9 mouse cellular contexts compared by ENCODE assay signal in the genomic region with DNA sequence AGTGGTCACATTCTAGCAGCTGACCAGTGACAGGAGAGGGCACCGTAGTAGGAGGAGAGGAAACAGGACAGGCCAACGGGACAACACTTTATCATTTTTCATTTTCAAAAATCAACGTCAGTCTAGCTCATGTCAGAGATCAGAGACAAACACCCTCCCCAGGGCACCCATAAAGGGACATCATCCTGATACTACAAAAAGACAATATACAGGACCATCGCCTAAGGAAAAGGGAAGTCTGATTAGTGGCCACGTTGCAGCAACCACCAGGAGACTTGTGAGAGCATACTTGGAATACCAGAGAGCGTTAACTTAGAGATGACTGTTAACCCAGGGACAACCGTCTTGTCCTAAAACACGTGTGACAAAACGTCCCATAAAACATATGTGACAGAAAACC. TPM values are rescaled to one million over a fixed set of nuclear protein-coding genes. Genes with fewer than 3 reads are reported as not detected.
DNase-seq lines count a peak whose midpoint lies in the region; ATAC-seq and TF ChIP-seq lines count a peak whose summit lies in the region.
"Had no signal": no experiment of that assay in that cellular context is flagged by ENCODE, and none has a peak within 500 bp of the region (broad histone marks: within the 10 kb centered on the region; RNA-seq: fewer than 3 reads in every experiment).

No protein-coding gene starts in this region.

- 0 out of 2 replicates have a peak, but pooled peaks cover 3% of the 10 kb centered on the region for H3K9me3 ChIP-seq in forebrain, embryonic 13.5 days (replicated peaks)
- H3K9me3 ChIP-seq in forebrain, embryonic 11.5 days (ENCODE audit: control insufficient read depth, low read length), result no peaks in the 10 kb centered on the region; the same call in 1 of the 2 replicates
- H3K9me3 ChIP-seq in hindbrain, embryonic 15.5 days, result no peaks in the 10 kb centered on the region
- no peaks in the 10 kb centered on the region for H3K9me3 ChIP-seq in liver, embryonic 16.5 days (replicated peaks; ENCODE audit: control insufficient read depth, low read length)

- no peak overlapping the region for H3K9ac ChIP-seq in forebrain, embryonic 13.5 days
- H3K9ac ChIP-seq in forebrain, embryonic 11.5 days (ENCODE audit: low read length), result no peak overlapping the region
- H3K9ac ChIP-seq in hindbrain, embryonic 15.5 days, result no peak overlapping the region
- no peak overlapping the region for H3K9ac ChIP-seq in liver, embryonic 16.5 days (ENCODE audit: low read depth, low read length)

- WGBS in forebrain, embryonic 13.5 days, result 49% methylated on average over 9 of the region's 9 CpGs
- WGBS in forebrain, embryonic 11.5 days, result 37% methylated on average over 9 of the region's 9 CpGs
- WGBS in hindbrain, embryonic 15.5 days, result 37% methylated on average over 9 of the region's 9 CpGs
- WGBS in liver, embryonic 16.5 days (ENCODE audit: insufficient replicate concordance), result 22% methylated on average over 9 of the region's 9 CpGs

- peaks cover 13% of the 10 kb centered on the region for H3K4me1 ChIP-seq in forebrain, embryonic 13.5 days
- peaks cover 5% of the 10 kb centered on the region; the same call in 1 of the 2 replicates for H3K4me1 ChIP-seq in forebrain, embryonic 11.5 days (replicated peaks; ENCODE audit: control insufficient read depth, insufficient read depth, low read length)
- peaks cover 15% of the 10 kb centered on the region for H3K4me1 ChIP-seq in hindbrain, embryonic 15.5 days (replicated peaks)
- H3K4me1 ChIP-seq in liver, embryonic 16.5 days (ENCODE audit: control insufficient read depth, low read depth, low read length), result no peaks in the 10 kb centered on the region

- H3K27ac ChIP-seq in forebrain, embryonic 13.5 days, result no peak overlapping the region
- no peak overlapping the region for H3K27ac ChIP-seq in forebrain, embryonic 11.5 days (ENCODE audit: low read depth, low read length)
- no peak overlapping the region for H3K27ac ChIP-seq in layer of hippocampus, adult 2 months
- H3K27ac ChIP-seq in hindbrain, embryonic 15.5 days (replicated peaks), result no peak overlapping the region
- H3K27ac ChIP-seq in liver, embryonic 16.5 days (ENCODE audit: low read length), result no peak overlapping the region

- peaks cover 60% of the 10 kb centered on the region for H3K27me3 ChIP-seq in forebrain, embryonic 13.5 days
- peaks cover 22% of the 10 kb centered on the region for H3K27me3 ChIP-seq in forebrain, embryonic 11.5 days (ENCODE audit: control insufficient read depth, insufficient read depth, low read length)
- H3K27me3 ChIP-seq in hindbrain, embryonic 15.5 days, result peaks cover 14% of the 10 kb centered on the region
- H3K27me3 ChIP-seq in liver, embryonic 16.5 days (ENCODE audit: control insufficient read depth, insufficient read depth, low read depth, low read length), result peaks cover 27% of the 10 kb centered on the region

- no peaks in the 10 kb centered on the region for H3K36me3 ChIP-seq in forebrain, embryonic 13.5 days (ENCODE audit: poor library complexity, severe bottlenecking)
- H3K36me3 ChIP-seq in forebrain, embryonic 11.5 days (ENCODE audit: control insufficient read depth, insufficient read depth, low read length), result no peaks in the 10 kb centered on the region
- no peaks in the 10 kb centered on the region for H3K36me3 ChIP-seq in hindbrain, embryonic 15.5 days
- no peaks in the 10 kb centered on the region for H3K36me3 ChIP-seq in liver, embryonic 16.5 days (ENCODE audit: control insufficient read depth, insufficient read depth)

- DNase-seq in forebrain, embryonic 11.5 days (ENCODE audit: low spot score), result no peak
- DNase-seq in layer of hippocampus, adult 2 months (ENCODE audit: low spot score in 2 of 2), result no peak
- no peak for DNase-seq in layer of hippocampus, postnatal 25 days (ENCODE audit: extremely low spot score in 1 of 2, low spot score in 1 of 2)
- DNase-seq in ovary, adult 18-20 months (ENCODE audit: low spot score), result no peak
- DNase-seq in right cerebral cortex, postnatal 36 days (ENCODE audit: low spot score in 2 of 2), result no peak
- DNase-seq: gastrocnemius, postnatal 36 days had no signal

- H3K4me3 ChIP-seq in forebrain, embryonic 13.5 days, result no peak overlapping the region
- no peak overlapping the region for H3K4me3 ChIP-seq in forebrain, embryonic 11.5 days (ENCODE audit: low read depth, low read length)
- H3K4me3 ChIP-seq in layer of hippocampus, adult 2 months, result peak overlapping the region; percentile 60; the same call in 1 of the 2 replicates
- H3K4me3 ChIP-seq in hindbrain, embryonic 15.5 days, result peak overlapping the region; percentile 65; the same call in 1 of the 2 replicates
- no peak overlapping the region for H3K4me3 ChIP-seq in liver, embryonic 16.5 days (ENCODE audit: low read depth, low read length)

- H3K4me2 ChIP-seq in forebrain, embryonic 13.5 days, result peak overlapping the region; percentile 8; the same call in 1 of the 2 replicates
- H3K4me2 ChIP-seq in forebrain, embryonic 11.5 days (ENCODE audit: low read depth, low read length, severe bottlenecking), result no peak overlapping the region
- peak overlapping the region; percentile 96 for H3K4me2 ChIP-seq in hindbrain, embryonic 15.5 days
- H3K4me2 ChIP-seq in liver, embryonic 16.5 days (ENCODE audit: low read depth, low read length), result peak overlapping the region; percentile 47; the same call in 1 of the 2 replicates

- no peak for ATAC-seq in forebrain, embryonic 13.5 days
- ATAC-seq in forebrain, embryonic 11.5 days (replicated peaks; ENCODE audit: low FRiP score), result no peak
- no peak for ATAC-seq in hindbrain, embryonic 15.5 days (ENCODE audit: low FRiP score, low read depth)
- ATAC-seq in liver, embryonic 16.5 days (ENCODE audit: low read depth), result no peak

- TF ChIP-seq CTCF in layer of hippocampus, adult 2 months (conservative IDR thresholded peaks at IDR 0.05), result no peak

RNA-seq across cellular contexts. Expression of gene Cgnl1, which starts 1.7 kb away (rescaled TPM):
- polyA plus RNA-seq in forebrain, embryonic 13.5 days (2015; fragmentation: Nextera tagmentation; extraction: Ambion mirVana), result 4.0 TPM in 2 replicates
- 5.2 and 5.9 TPM in 2 replicates for polyA plus RNA-seq in forebrain, embryonic 11.5 days (2014; fragmentation: Nextera tagmentation; extraction: Ambion mirVana)
- total RNA-seq in layer of hippocampus, adult 2 months (2021), result 1 to 10 TPM; 6.6 to 7.9 TPM
- 1 to 10 TPM; 6.0 to 7.7 TPM for total RNA-seq in layer of hippocampus, postnatal 25 days (2021)
- polyA plus RNA-seq in hindbrain, embryonic 15.5 days (2015; fragmentation: Nextera tagmentation; extraction: Ambion mirVana), result 6.7 and 7.0 TPM in 2 replicates
- polyA plus RNA-seq in liver, embryonic 16.5 days (2015; fragmentation: Nextera tagmentation; extraction: Ambion mirVana), result 2.0 and 2.6 TPM in 2 replicates

Comparison
In these comparisons a context has a peak if more than half of its experiments do, and no peak if none do; other contexts are left out.
1. H3K4me3 ChIP-seq: peak in layer of hippocampus, adult 2 months (single experiment) and hindbrain, embryonic 15.5 days (single experiment); none in forebrain, embryonic 13.5 days (single experiment), forebrain, embryonic 11.5 days (single experiment) and liver, embryonic 16.5 days (single experiment).